Mouse (Mus musculus): ENCODE data around the gene Usp5. TPM values are rescaled to one million over a fixed set of nuclear protein-coding genes. Genes with fewer than 3 reads are reported as not detected.
"Not testable (repeated sequence)": the region's sequence is repeated elsewhere in the genome, so short reads cannot be mapped to it uniquely, and the experiment has no call there.

Usp5 gene
- polyA plus RNA-seq, 1 experiment = 66.2 TPM

- 30% methylated on average over 8 of the region's 8 CpGs for WGBS
- Histone ChIP-seq H3K36me3 (ENCODE audit: control insufficient read depth, insufficient read depth, low read length) (no peaks in the 10 kb centered on the region), H3K4me1 (ENCODE audit: control insufficient read depth, insufficient read depth, low read length) (no peaks in the 10 kb centered on the region), H3K27ac (ENCODE audit: insufficient read depth, low read depth, low read length) (no peak overlapping the region), H3K27me3 (replicated peaks; ENCODE audit: control insufficient read depth, insufficient read depth, low read length) (no peaks in the 10 kb centered on the region), H3K4me3 (ENCODE audit: insufficient read depth, low read depth, low read length) (no peak overlapping the region)
- DNase-seq = no peak
- no peak for TF ChIP-seq POLR2A (IDR thresholded peaks at IDR 0.05; ENCODE audit: low read depth, low read length)
- no peak for TF ChIP-seq CTCF (conservative IDR thresholded peaks at IDR 0.05; ENCODE audit: insufficient read depth, insufficient read length, low read depth, low read length)
Observed at GRCm38 (mm10) chr6:124839805-124840204, 10.5 kb upstream of the Usp5 start.

GRCm38 (mm10) chr6:124836411-124836810 is 7.1 kb upstream of the Usp5 start:
- Histone ChIP-seq H3K4me1 (ENCODE audit: control insufficient read depth, insufficient read depth, low read length) (no peaks in the 10 kb centered on the region), H3K4me3 (ENCODE audit: insufficient read depth, low read depth, low read length) (no peak overlapping the region), H3K27me3 (replicated peaks; ENCODE audit: control insufficient read depth, insufficient read depth, low read length) (no peaks in the 10 kb centered on the region), H3K36me3 (ENCODE audit: control insufficient read depth, insufficient read depth, low read length) (no peaks in the 10 kb centered on the region), H3K27ac (ENCODE audit: insufficient read depth, low read depth, low read length) (no peak overlapping the region)
- WGBS = 75% methylated on average over 7 of the region's 7 CpGs
- no peak for DNase-seq
- TF ChIP-seq CTCF (conservative IDR thresholded peaks at IDR 0.05; ENCODE audit: insufficient read depth, insufficient read length, low read depth, low read length) (no peak), POLR2A (IDR thresholded peaks at IDR 0.05; ENCODE audit: low read depth, low read length) (no peak)

GRCm38 (mm10) chr6:124835531-124835930 is 6.2 kb upstream of the Usp5 start:
- Histone ChIP-seq H3K27me3 (replicated peaks; ENCODE audit: control insufficient read depth, insufficient read depth, low read length) (no peaks in the 10 kb centered on the region), H3K4me1 (ENCODE audit: control insufficient read depth, insufficient read depth, low read length) (no peaks in the 10 kb centered on the region), H3K36me3 (ENCODE audit: control insufficient read depth, insufficient read depth, low read length) (no peaks in the 10 kb centered on the region), H3K27ac (ENCODE audit: insufficient read depth, low read depth, low read length) (no peak overlapping the region), H3K4me3 (ENCODE audit: insufficient read depth, low read depth, low read length) (no peak overlapping the region)
- WGBS = 61% methylated on average over 10 of the region's 10 CpGs
- TF ChIP-seq CTCF (conservative IDR thresholded peaks at IDR 0.05; ENCODE audit: insufficient read depth, insufficient read length, low read depth, low read length) (no peak), POLR2A (IDR thresholded peaks at IDR 0.05; ENCODE audit: low read depth, low read length) (no peak)
- no peak for DNase-seq

DNA sequence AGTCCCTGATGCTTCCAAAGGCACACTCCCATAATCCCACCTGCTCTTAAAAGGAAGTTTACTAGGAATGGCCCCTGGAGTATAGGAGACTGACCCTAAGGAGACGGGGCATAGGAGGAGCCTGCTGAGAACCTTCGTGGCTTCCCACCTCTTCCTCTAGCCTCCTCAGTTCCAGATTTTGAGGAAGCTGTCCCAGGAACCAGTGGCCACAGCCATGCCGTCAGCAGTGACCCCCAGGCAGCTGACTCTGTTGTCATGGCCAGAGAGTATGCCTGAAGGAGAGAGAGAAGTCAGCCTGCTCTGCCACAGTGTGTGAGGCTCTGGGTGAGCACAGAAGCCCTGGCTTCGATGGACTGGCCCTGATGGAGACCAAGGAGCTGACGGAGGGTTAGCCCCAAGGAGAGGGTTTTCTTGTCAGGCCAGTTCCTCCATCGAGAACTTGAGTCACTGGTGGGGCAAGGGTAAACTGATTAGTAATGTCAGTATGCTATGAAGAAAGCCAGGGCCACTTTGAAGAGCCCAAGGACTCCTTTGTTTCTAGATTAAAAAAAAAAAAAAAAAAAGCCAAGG is 5.3 kb upstream of the Usp5 start:
- H3K4me3 ChIP-seq (ENCODE audit: insufficient read depth, low read depth, low read length) = no peak overlapping the region
- H3K27ac ChIP-seq (ENCODE audit: insufficient read depth, low read depth, low read length) = no peak overlapping the region
- 86% methylated on average over 6 of the region's 6 CpGs for WGBS
- TF ChIP-seq POLR2A (IDR thresholded peaks at IDR 0.05; ENCODE audit: low read depth, low read length) (no peak), CTCF (conservative IDR thresholded peaks at IDR 0.05; ENCODE audit: insufficient read depth, insufficient read length, low read depth, low read length) (no peak)
- H3K4me1 ChIP-seq (ENCODE audit: control insufficient read depth, insufficient read depth, low read length) = no peaks in the 10 kb centered on the region
- no peaks in the 10 kb centered on the region for H3K27me3 ChIP-seq (replicated peaks; ENCODE audit: control insufficient read depth, insufficient read depth, low read length)
- no peak for DNase-seq
- no peaks in the 10 kb centered on the region for H3K36me3 ChIP-seq (ENCODE audit: control insufficient read depth, insufficient read depth, low read length)

GRCm38 (mm10) chr6:124831649-124832048 is 2.4 kb upstream of the Usp5 start:
- Histone ChIP-seq H3K4me1 (ENCODE audit: control insufficient read depth, insufficient read depth, low read length) (no peaks in the 10 kb centered on the region), H3K36me3 (ENCODE audit: control insufficient read depth, insufficient read depth, low read length) (no peaks in the 10 kb centered on the region), H3K27ac (ENCODE audit: insufficient read depth, low read depth, low read length) (no peak overlapping the region), H3K4me3 (ENCODE audit: insufficient read depth, low read depth, low read length) (no peak overlapping the region), H3K27me3 (replicated peaks; ENCODE audit: control insufficient read depth, insufficient read depth, low read length) (no peaks in the 10 kb centered on the region)
- TF ChIP-seq CTCF (conservative IDR thresholded peaks at IDR 0.05; ENCODE audit: insufficient read depth, insufficient read length, low read depth, low read length) (no peak), POLR2A (IDR thresholded peaks at IDR 0.05; ENCODE audit: low read depth, low read length) (no peak)
- 91% methylated on average over 8 of the region's 8 CpGs for WGBS
- no peak for DNase-seq

DNA sequence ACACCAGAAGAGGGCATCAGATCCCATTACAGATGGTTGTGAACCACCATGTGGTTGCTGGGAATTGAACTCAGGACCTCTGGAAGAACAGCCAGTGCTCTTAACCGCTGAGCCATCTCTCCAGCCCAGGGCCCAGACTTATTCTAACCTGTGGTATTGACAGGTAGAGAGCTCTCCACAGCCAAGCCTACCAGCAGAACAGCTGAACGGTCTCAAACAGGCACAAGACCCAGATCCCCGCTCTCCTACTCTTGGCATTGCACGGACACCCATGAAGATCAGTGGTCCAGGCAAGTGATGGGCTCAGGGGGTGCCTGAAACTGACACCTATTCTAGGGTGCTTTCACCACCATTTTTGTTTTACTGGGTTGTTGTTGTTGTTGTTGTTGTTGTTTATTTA is 1.9 kb upstream of the Usp5 start:
- WGBS = 89% methylated on average over 4 of the region's 4 CpGs
- not testable (repeated sequence) for H3K27ac ChIP-seq (ENCODE audit: insufficient read depth, low read depth, low read length); H3K4me1 ChIP-seq (ENCODE audit: control insufficient read depth, insufficient read depth, low read length); H3K27me3 ChIP-seq (replicated peaks; ENCODE audit: control insufficient read depth, insufficient read depth, low read length); H3K4me3 ChIP-seq (ENCODE audit: insufficient read depth, low read depth, low read length); DNase-seq; H3K36me3 ChIP-seq (ENCODE audit: control insufficient read depth, insufficient read depth, low read length)

- DNase-seq = peak; percentile 99
- H3K4me1 ChIP-seq (ENCODE audit: control insufficient read depth, insufficient read depth, low read length) = no peaks in the 10 kb centered on the region
Observed at GRCm38 (mm10) chr6:124829799-124830700, 766 bp upstream of the Usp5 start.

More at GRCm38 (mm10) chr6:124829799-124830700, 766 bp upstream of the Usp5 start:
- Histone ChIP-seq H3K4me3 (ENCODE audit: insufficient read depth, low read depth, low read length) (peak overlapping the region; percentile 50), H3K27me3 (replicated peaks; ENCODE audit: control insufficient read depth, insufficient read depth, low read length) (no peaks in the 10 kb centered on the region), H3K36me3 (ENCODE audit: control insufficient read depth, insufficient read depth, low read length) (no peaks in the 10 kb centered on the region), H3K27ac (ENCODE audit: insufficient read depth, low read depth, low read length) (peak overlapping the region; percentile 66)
- under 1% methylated on average over 38 of the region's 38 CpGs for WGBS
- TF ChIP-seq POLR2A (IDR thresholded peaks at IDR 0.05; ENCODE audit: low read depth, low read length) (no peak), CTCF (conservative IDR thresholded peaks at IDR 0.05; ENCODE audit: insufficient read depth, insufficient read length, low read depth, low read length) (0 out of 2 replicates have a peak, but pooled peaks have one; percentile 10)

All from kidney, adult 2 months (tissue).